Mouse (Mus musculus) lung, adult 2 months (tissue): ENCODE results near the gene Maml3. TPM values are rescaled to one million over a fixed set of nuclear protein-coding genes. Genes with fewer than 3 reads are reported as not detected.

Experiments
- DNase-seq: peaks from one replicate; pipeline ENCODE4 v3.0.0; 2022
- H3K4me1 ChIP-seq: fragments of 200-500 bp; 2 replicates; pipeline ENCODE4 v1.6.1; 2011; ENCODE audit warnings: low read length; ENCODE audit not compliant: control insufficient read depth, insufficient read depth
- H3K4me3 ChIP-seq: fragments of 200-500 bp; replicated peaks from 2 replicates; pipeline ENCODE3; 2011; ENCODE audit warnings: low read depth, mild to moderate bottlenecking, control low read depth, low read length; ENCODE audit errors: extremely low read depth
- CTCF ChIP-seq: fragments of 200-500 bp; IDR thresholded peaks from 2 replicates; pipeline ENCODE4 v1.5.1; 2011; ENCODE audit warnings: mild to moderate bottlenecking, low read length, control low read depth; ENCODE audit not compliant: insufficient read depth
- POLR2A ChIP-seq: fragments of 200-500 bp; IDR thresholded peaks from 2 replicates; pipeline ENCODE4 v1.6.1; 2011; ENCODE audit warnings: low read depth, mild to moderate bottlenecking, control low read depth, low read length, borderline replicate concordance; ENCODE audit errors: extremely low read depth
- WGBS: fragments of 180-500 bp; shearing (Covaris S2); methylation state at CpG from one replicate; pipeline ENCODE4 v1.1.7; 2018; 5-methylcytosine and 5-hydroxymethylcytosine counted together
- polyA plus RNA-seq: library from polyadenylated mRNA; depleted of rRNA; stranded (reverse); fragments of >200 nt; gene quantifications from 2 replicates; pipeline ENCODE4 v1.2.3, GENCODE M21; 2012

The Maml3 gene
- polyA plus RNA-seq, 1 experiment, result 11.2 TPM

DNA sequence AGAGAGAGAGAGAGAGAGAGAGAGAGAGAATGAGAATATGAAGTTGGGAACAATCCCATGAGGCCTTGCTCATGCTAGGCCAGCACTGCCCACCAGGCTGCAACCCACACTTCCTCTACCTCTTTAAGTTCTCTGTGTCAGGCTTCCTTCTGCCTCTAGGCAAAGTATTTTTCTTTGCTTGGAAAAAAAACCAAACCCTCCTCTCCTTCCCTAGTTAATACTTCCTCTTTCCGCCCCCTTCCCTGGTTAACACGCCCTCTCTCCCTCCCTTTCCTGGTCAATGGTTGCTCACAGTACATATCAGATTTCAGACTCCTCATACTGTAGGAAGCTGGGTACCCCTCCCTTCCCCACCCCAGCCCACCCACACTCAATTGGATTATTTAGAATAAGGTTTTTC is 245.7 kb downstream of the Maml3 start:
- Histone ChIP-seq H3K4me3 (no peak overlapping the region), H3K4me1 (no peaks in the 10 kb centered on the region)
- 38% methylated on average over 2 of the region's 2 CpGs for WGBS
- TF ChIP-seq POLR2A (no peak), CTCF (no peak)
- no peak for DNase-seq

DNA sequence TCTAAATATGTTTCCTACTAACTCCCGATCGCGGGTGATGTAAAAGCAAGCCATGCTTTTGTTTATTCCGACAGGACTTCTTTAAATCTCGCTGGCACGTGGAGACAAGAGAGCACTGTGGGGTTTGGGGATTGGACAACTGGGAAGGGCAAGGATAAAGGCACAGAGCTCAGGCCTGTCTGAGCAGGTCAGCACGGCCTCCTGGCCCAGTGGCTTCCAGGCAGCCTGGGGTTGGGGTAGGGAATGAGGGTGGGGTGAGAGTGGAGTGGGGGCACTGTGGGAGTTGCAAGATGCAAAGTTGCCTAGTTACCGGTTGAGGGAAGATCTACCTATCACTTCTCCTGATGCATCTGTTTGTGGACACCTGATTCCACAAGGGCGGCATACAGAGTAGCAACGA is 250.7 kb downstream of the Maml3 start:
- no peaks in the 10 kb centered on the region; the same call in 1 of the 2 replicates for H3K4me1 ChIP-seq
- no peak overlapping the region for H3K4me3 ChIP-seq
- 85% methylated on average over 10 of the region's 10 CpGs for WGBS
- no peak for DNase-seq
- TF ChIP-seq CTCF (no peak), POLR2A (no peak)

DNA sequence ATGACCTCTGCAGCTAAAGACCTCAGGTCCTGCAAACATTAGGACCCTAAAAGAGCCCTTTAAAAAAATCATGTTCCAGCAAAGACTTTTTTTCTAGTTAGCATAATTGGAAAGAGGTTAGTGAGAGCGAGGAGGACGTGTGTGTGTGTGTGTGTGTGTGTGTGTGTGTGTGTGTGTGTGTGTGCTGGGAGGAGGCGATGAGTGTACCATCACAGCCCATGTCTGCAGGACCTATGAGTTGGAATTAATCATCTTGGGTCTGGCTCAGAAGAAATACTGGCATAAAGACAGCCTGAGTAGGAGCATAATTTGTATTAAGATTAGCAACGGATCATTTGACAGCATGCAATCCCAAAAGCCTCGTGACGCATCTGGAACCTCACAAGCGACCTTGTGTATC is 251.3 kb downstream of the Maml3 start:
- Histone ChIP-seq H3K4me1 (no peaks in the 10 kb centered on the region; the same call in 1 of the 2 replicates), H3K4me3 (no peak overlapping the region)
- TF ChIP-seq CTCF (no peak), POLR2A (no peak)
- WGBS, result 89% methylated on average over 7 of the region's 7 CpGs
- no peak for DNase-seq

DNA sequence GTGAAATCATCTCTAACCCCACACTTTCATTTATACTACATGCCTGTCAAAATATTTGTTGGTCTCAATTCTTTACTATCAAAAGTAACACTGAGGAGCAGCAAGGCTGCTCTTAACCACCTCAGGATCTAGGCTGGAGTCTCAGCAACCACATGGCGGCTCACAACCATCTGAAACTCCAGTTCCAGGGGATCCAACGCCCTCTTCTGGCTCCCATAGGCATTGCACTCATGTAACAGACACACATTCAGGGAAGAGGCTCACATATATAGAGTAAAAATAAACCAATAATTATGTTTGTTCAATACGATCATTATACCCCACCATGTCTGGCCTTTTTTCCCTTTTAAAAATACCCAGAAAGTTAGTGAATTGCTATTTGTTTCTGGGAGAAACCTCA is 252.2 kb downstream of the Maml3 start:
- Histone ChIP-seq H3K4me1 (no peaks in the 10 kb centered on the region; the same call in 1 of the 2 replicates), H3K4me3 (no peak overlapping the region)
- DNase-seq, result no peak
- 82% methylated on average over 3 of the region's 3 CpGs for WGBS
- 0 out of 2 replicates have a peak, but pooled peaks have one; percentile 0 for TF ChIP-seq CTCF
- no peak for TF ChIP-seq POLR2A

DNA sequence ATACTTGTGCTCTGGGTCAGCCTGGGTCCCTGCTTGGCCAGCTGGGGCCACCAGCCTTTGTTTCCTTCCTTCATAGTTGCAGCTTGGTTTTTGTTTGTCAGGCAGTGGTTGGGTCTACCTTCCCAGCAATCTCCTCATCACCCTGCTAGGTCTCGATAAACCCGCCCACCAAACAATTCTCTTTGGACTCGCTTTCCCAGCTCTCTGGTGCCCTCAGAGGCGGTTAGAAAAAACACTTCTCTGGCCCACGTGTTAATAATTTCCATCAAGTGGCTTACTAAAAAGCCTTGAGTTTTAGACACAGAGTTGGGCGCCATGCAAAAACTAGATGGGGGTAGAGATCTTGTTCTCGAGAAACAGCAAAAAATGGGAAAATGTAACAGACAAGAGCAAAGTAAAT is 253.3 kb downstream of the Maml3 start:
- WGBS, result 64% methylated on average over 7 of the region's 7 CpGs
- no peak overlapping the region for H3K4me3 ChIP-seq
- DNase-seq, result no peak
- TF ChIP-seq POLR2A (no peak), CTCF (no peak)
- no peaks in the 10 kb centered on the region; the same call in 1 of the 2 replicates for H3K4me1 ChIP-seq

DNA sequence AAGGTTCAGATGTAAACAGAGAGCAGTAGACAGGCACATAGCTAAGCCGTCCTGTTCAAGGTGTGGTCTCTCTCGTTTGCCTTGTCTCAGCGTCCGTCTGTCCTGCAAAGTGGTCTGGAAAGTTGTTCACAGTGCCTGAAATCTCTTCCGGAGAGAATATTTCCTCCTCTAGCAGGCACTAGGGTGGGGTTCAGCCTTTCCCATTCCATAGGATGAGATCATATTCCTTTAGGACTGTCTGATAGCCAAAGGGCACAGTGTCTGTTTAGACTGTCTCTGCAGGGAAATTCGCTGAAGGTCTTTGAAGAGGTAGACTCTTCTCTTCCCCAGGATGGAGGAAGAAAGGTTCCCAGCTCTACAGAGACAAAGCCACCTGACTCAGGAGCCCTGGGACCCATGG is 255.4 kb downstream of the Maml3 start:
- 33% methylated on average over 6 of the region's 6 CpGs for WGBS
- no peak overlapping the region for H3K4me3 ChIP-seq
- H3K4me1 ChIP-seq, result no peaks in the 10 kb centered on the region; the same call in 1 of the 2 replicates
- DNase-seq, result no peak
- no peak for TF ChIP-seq POLR2A
- TF ChIP-seq CTCF, result no peak

DNA sequence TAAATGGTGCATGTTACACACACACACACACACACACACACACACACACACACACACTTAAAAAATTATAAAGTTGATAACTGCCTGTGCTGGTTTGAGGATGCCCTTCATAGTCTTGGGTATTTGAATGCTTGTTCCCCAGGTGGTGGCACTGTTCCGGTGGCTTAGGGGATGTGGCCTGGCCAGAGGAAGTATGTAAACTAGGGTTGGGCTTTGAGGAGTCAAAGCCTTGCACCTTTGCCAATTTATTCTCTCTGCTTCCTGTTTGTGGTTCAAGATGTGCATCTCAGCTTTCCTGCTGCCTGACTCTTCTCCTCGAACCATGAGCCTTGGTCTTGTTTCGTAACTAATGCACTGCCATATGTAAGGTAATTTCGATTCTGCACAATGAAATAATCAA is 257.6 kb downstream of the Maml3 start:
- DNase-seq, result no peak
- WGBS, result 63% methylated on average over 4 of the region's 4 CpGs
- Histone ChIP-seq H3K4me1 (no peaks in the 10 kb centered on the region; the same call in 1 of the 2 replicates), H3K4me3 (no peak overlapping the region)
- TF ChIP-seq CTCF, result no peak
- no peak for TF ChIP-seq POLR2A

DNA sequence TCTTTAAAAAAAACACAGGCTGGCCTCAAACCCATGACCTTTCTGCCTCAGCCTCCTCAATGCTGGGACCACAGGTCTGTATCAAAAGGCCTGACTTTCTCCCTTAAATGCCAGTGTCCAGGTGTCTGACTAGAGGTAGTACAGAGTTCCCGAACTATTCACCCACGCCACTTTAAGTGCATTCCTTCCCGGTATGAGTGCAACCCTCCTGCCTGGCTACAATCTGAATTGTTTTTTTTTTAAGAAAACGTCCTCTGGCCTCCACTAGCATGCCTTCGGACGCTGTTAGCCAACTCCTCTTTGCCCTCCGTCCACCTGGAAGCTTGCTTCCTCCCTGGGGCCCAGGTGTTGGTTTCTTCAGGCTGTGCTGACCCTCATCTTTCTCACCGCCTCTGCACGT is 260.6 kb downstream of the Maml3 start:
- TF ChIP-seq CTCF (no peak), POLR2A (no peak)
- no peak for DNase-seq
- no peak overlapping the region for H3K4me3 ChIP-seq
- H3K4me1 ChIP-seq, result no peaks in the 10 kb centered on the region; the same call in 1 of the 2 replicates
- WGBS, result 70% methylated on average over 9 of the region's 9 CpGs

DNA sequence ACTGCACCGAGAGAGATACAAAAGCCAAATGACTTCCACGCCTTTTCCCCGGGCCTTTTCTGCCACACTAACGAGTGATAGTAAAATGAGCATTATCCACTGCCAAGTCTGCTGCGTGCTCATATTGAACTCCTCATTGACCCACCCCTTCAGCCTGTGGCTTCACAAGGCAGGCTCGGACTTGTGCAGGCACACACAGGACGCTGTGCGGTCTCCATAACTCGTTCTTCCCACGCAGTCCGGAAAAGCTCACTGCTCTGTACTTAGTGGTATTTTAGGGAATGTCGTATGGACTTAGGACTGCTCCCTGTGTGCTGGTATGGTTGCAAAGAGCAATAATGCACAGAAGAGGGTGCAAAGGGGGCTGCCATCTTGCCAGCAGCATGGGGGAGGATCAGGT is 262.7 kb downstream of the Maml3 start:
- Histone ChIP-seq H3K4me1 (no peaks in the 10 kb centered on the region; the same call in none of the 2 replicates), H3K4me3 (no peak overlapping the region)
- TF ChIP-seq POLR2A, result no peak
- no peak for TF ChIP-seq CTCF
- WGBS, result 70% methylated on average over 12 of the region's 12 CpGs
- DNase-seq, result no peak

DNA sequence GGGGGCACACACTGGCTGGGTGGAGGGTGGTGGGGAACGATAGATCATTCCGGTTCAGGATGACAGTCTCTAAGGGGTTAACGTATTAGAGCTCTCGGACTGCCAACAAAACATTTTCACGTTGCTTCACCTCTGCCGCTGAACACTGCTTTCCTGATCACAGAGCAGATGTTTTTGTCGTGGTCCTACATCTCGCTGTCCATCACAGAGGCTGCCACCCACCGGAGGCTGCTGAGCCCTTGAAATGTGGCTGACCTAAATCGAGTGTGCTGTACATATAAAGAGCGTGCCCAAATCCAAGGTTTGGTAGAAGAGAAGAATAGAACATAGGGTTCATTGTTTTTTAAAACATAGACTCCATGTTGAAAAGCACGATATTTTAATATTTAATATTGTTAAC is 263.3 kb downstream of the Maml3 start:
- 74% methylated on average over 12 of the region's 12 CpGs for WGBS
- DNase-seq, result no peak
- no peak overlapping the region for H3K4me3 ChIP-seq
- no peaks in the 10 kb centered on the region; the same call in none of the 2 replicates for H3K4me1 ChIP-seq
- TF ChIP-seq POLR2A, result no peak
- no peak for TF ChIP-seq CTCF
